Mouse (Mus musculus): ENCODE measurements around the gene Tbc1d25. TPM values are rescaled to one million over a fixed set of nuclear protein-coding genes. Genes with fewer than 3 reads are reported as not detected.

Tbc1d25 gene
- polyA plus RNA-seq, 1 experiment from 2014 or later: 2.2 TPM

DNA sequence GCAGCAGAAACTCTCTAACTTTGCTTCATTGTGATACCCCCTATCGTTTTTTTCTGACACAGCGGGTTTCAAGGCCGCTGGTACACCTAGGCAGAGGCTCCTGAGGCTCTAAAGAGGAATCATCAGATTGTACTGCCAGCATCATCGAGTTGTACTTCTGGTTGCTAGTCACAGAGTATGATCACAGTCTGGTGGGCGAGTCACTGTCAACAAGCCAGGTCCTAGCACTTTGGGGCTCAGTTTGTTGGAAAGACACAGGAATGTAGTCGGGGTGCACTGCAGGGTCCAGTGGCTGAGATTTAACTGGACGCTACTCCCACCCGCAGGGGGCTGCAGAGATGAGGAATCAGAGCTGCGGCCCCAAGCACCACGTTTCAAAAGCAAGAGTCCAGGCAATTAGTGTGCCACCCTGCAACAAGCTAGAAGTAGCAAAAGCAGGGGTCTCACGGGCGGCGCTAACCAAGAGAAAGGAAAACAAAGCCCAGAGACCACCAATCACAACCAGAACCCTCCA, 16.2 kb upstream of the Tbc1d25 start:
- WGBS (ENCODE audit: insufficient replicate concordance): 10% methylated on average over 13 of the region's 13 CpGs
- H3K9me3 ChIP-seq (ENCODE audit: low read length): no peaks in the 10 kb centered on the region
- peak overlapping the region; percentile 76 for H3K4me3 ChIP-seq (ENCODE audit: low read depth, low read length)
- peak overlapping the region; percentile 90 for H3K27ac ChIP-seq (ENCODE audit: low read depth)
- H3K36me3 ChIP-seq (replicated peaks; ENCODE audit: insufficient read depth, low read length): no peaks in the 10 kb centered on the region
- H3K4me2 ChIP-seq (ENCODE audit: low read depth, low read length): peak overlapping the region; percentile 80
- ATAC-seq (no peak), DNase-seq (no peak)
- TF ChIP-seq EP300 (IDR thresholded peaks at IDR 0.05; ENCODE audit: low read depth) (no peak), CTCF (IDR thresholded peaks at IDR 0.05; ENCODE audit: low read depth) (0 out of 2 replicates have a peak, but pooled peaks have one; percentile 9)
- no peaks in the 10 kb centered on the region for H3K4me1 ChIP-seq (ENCODE audit: insufficient read depth)
- peak overlapping the region; percentile 79 for H3K9ac ChIP-seq (replicated peaks)
- no peaks in the 10 kb centered on the region for H3K27me3 ChIP-seq (ENCODE audit: insufficient read depth, low read length)

DNA sequence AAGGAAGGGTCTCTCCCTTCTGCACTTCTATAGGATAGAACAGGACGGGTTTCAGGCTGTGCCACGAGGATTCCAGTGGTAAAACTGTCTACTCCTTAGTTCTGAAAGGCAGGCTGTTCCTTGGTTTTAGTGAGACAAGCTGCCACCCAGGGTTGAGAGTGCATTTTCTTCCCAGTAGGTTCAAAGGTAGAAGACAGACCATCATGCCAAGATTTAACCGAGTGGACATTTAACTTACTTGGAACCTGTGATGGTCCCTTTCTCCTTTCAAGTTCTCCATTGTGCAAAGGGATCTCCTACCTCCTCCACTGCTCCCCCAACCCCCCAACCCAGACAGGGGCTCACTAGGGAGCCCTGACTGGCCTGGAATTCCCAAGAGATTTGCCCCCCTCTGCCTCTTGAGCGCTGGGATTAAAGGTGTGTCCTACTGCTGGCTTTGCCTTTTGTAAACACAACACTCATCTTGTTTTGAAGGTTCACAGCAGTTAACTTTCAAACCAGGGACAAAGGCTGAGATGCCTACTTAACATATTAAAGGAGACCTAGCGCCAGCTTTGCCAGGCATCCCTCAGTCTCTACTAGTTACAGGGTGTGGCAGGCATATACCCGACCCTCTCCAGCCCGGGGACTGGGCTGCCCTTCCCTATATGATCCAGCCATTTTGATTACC, 7.0 kb upstream of the Tbc1d25 start:
- no peaks in the 10 kb centered on the region for H3K9me3 ChIP-seq (ENCODE audit: low read length)
- no peak for TF ChIP-seq CTCF (IDR thresholded peaks at IDR 0.05; ENCODE audit: low read depth)
- TF ChIP-seq EP300 (IDR thresholded peaks at IDR 0.05; ENCODE audit: low read depth): no peak
- 19% methylated on average over 7 of the region's 7 CpGs for WGBS (ENCODE audit: insufficient replicate concordance)
- DNase-seq (no peak), ATAC-seq (no peak)
- H3K27ac ChIP-seq (ENCODE audit: low read depth): no peak overlapping the region
- no peaks in the 10 kb centered on the region for H3K4me1 ChIP-seq (ENCODE audit: insufficient read depth)
- 0 out of 2 replicates have a peak, but pooled peaks cover 3% of the 10 kb centered on the region for H3K36me3 ChIP-seq (replicated peaks; ENCODE audit: insufficient read depth, low read length)
- no peak overlapping the region for H3K9ac ChIP-seq (replicated peaks)
- H3K4me3 ChIP-seq (ENCODE audit: low read depth, low read length): no peak overlapping the region
- no peak overlapping the region for H3K4me2 ChIP-seq (ENCODE audit: low read depth, low read length)
- no peaks in the 10 kb centered on the region for H3K27me3 ChIP-seq (ENCODE audit: insufficient read depth, low read length)

DNA sequence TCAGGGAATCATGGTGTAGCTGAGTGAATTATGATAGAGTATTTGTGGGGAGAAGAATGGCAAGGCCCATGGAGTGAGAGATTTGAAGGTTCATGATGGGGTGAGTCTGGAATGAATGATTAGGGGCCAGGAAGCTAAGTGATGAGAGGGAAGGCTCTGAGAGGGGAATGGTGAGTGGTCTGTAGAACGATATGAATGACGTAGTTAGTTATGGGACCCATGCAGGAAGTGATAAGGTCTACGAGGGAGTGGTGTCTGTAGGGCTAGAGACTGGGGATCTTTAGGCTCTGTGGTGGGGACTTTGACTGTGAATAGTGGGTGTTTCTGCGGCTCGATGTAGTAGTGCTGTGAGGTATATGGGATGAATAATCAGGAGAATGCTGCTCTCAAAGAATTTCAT, 3.7 kb upstream of the Tbc1d25 start:
- H3K27ac ChIP-seq (ENCODE audit: low read depth): no peak overlapping the region
- no peak for TF ChIP-seq EP300 (IDR thresholded peaks at IDR 0.05; ENCODE audit: low read depth)
- TF ChIP-seq CTCF (IDR thresholded peaks at IDR 0.05; ENCODE audit: low read depth): no peak
- no peaks in the 10 kb centered on the region for H3K36me3 ChIP-seq (replicated peaks; ENCODE audit: insufficient read depth, low read length)
- WGBS (ENCODE audit: insufficient replicate concordance): 50% methylated on average over 5 of the region's 5 CpGs
- DNase-seq (no peak), ATAC-seq (no peak)
- H3K9ac ChIP-seq (replicated peaks): no peak overlapping the region
- H3K4me1 ChIP-seq (ENCODE audit: insufficient read depth): peaks cover 4% of the 10 kb centered on the region; the same call in 1 of the 2 replicates
- no peaks in the 10 kb centered on the region for H3K9me3 ChIP-seq (ENCODE audit: low read length)
- no peak overlapping the region for H3K4me2 ChIP-seq (ENCODE audit: low read depth, low read length)
- H3K27me3 ChIP-seq (ENCODE audit: insufficient read depth, low read length): no peaks in the 10 kb centered on the region
- no peak overlapping the region for H3K4me3 ChIP-seq (ENCODE audit: low read depth, low read length)

DNA sequence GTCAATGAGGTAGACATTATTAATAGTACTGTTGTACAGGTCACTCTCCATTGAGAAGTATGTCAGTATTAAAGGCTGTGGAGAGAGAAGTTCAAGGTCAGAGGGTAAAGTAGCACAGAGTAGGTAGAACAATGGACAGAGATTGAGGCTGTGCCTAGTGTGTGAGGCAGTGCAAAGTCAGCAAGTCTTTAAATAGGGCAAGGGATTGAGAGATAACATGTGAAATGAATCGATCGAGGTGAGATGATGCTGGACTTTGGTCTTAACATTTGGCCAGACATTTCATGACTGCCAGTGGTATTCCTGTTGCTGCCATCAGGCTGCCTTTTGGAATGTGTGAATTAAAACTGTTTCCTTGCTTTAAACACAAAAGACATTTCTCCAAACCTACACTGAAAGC, 2.9 kb upstream of the Tbc1d25 start:
- Histone ChIP-seq H3K9ac (replicated peaks) (no peak overlapping the region), H3K36me3 (replicated peaks; ENCODE audit: insufficient read depth, low read length) (no peaks in the 10 kb centered on the region), H3K27me3 (ENCODE audit: insufficient read depth, low read length) (no peaks in the 10 kb centered on the region), H3K9me3 (ENCODE audit: low read length) (no peaks in the 10 kb centered on the region), H3K4me3 (ENCODE audit: low read depth, low read length) (no peak overlapping the region), H3K4me2 (ENCODE audit: low read depth, low read length) (no peak overlapping the region), H3K4me1 (ENCODE audit: insufficient read depth) (peaks cover 4% of the 10 kb centered on the region; the same call in 1 of the 2 replicates), H3K27ac (ENCODE audit: low read depth) (no peak overlapping the region)
- no peak for TF ChIP-seq EP300 (IDR thresholded peaks at IDR 0.05; ENCODE audit: low read depth)
- TF ChIP-seq CTCF (IDR thresholded peaks at IDR 0.05; ENCODE audit: low read depth): no peak
- DNase-seq (no peak), ATAC-seq (no peak)
- WGBS (ENCODE audit: insufficient replicate concordance): 69% methylated on average over 2 of the region's 2 CpGs

DNA sequence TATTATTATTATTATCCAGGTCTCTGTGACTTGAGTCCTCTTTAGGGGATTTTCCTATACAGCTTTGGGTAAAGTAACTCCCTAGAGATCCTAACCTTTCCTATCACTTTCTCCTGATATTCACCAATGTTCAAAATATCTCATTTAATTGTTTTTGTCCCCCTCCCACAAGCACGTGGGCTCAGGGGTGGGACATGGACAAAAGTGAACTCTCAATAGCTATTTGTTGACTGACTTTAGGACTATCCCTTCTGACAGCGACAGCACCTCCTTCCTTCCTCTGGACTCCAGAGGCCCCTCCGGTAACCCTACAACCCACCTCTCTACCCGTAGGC, 845 bp downstream of the Tbc1d25 start:
- H3K9ac ChIP-seq (replicated peaks): peak overlapping the region; percentile 68

DNA sequence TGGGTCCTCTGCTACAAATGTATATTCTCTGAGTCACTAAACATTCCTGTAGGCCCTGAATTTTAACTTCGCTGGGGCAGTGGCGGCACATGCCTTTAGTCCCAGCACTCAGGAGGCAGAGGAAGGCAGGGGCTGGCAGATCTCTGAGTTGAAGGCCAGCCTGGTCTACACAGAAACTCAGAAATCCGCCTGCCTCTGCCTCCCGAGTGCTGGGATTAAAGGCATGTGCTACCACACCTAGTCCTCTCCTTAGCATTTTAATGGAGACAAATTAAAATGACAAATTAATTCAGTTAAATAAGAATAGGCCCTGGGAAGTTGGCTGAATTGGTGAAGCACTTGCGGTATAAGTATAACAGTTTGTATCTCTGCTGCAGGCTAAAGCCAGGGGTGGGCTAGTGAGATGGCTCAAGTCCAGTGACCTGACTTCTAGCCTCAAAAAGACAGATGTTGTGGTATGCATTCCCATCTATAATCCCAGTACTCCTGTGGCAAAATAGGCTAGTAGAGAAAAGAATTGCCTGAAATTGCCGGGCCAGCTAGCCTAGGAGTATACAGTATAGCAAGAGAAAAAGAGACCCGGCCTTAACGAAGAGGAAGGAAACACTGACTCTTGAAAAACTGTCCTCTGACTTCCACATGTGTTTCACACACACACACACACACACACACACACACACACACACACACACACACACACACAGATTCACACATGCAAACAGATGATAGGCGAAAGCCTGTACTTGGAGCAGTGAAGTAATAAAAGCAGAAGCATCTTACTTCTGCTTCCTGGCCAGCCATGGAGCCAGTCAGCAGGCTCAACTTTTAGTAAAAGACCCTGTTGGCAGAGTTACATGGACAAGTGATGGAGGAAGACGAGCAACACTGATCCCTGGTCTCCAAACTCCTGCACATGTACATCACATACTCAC, 8.0 kb downstream of the Tbc1d25 start:
- peak; percentile 18 for DNase-seq
- Histone ChIP-seq H3K4me1 (ENCODE audit: insufficient read depth) (no peaks in the 10 kb centered on the region), H3K27me3 (ENCODE audit: insufficient read depth, low read length) (no peaks in the 10 kb centered on the region), H3K4me2 (ENCODE audit: low read depth, low read length) (no peak overlapping the region), H3K4me3 (ENCODE audit: low read depth, low read length) (no peak overlapping the region), H3K36me3 (replicated peaks; ENCODE audit: insufficient read depth, low read length) (no peaks in the 10 kb centered on the region; the same call in 1 of the 2 replicates), H3K27ac (ENCODE audit: low read depth) (peak overlapping the region; percentile 16; the same call in 1 of the 2 replicates), H3K9ac (replicated peaks) (no peak overlapping the region), H3K9me3 (ENCODE audit: low read length) (no peaks in the 10 kb centered on the region)
- WGBS (ENCODE audit: insufficient replicate concordance): 78% methylated on average over 10 of the region's 10 CpGs
- peak; percentile 38; the same call in 1 of the 2 replicates for ATAC-seq
- TF ChIP-seq CTCF (IDR thresholded peaks at IDR 0.05; ENCODE audit: low read depth): no peak

More for the DNA sequence above, 845 bp downstream of the Tbc1d25 start:
- peaks cover 4% of the 10 kb centered on the region; the same call in 1 of the 2 replicates for H3K4me1 ChIP-seq (ENCODE audit: insufficient read depth)
- 18% methylated on average over 4 of the region's 4 CpGs for WGBS (ENCODE audit: insufficient replicate concordance)
- DNase-seq (no peak), ATAC-seq (no peak)
- no peaks in the 10 kb centered on the region for H3K27me3 ChIP-seq (ENCODE audit: insufficient read depth, low read length)
- H3K4me2 ChIP-seq (ENCODE audit: low read depth, low read length): peak overlapping the region; percentile 73
- peak overlapping the region; percentile 70 for H3K4me3 ChIP-seq (ENCODE audit: low read depth, low read length)
- H3K36me3 ChIP-seq (replicated peaks; ENCODE audit: insufficient read depth, low read length): no peaks in the 10 kb centered on the region
- no peak for TF ChIP-seq CTCF (IDR thresholded peaks at IDR 0.05; ENCODE audit: low read depth)
- no peak for TF ChIP-seq EP300 (IDR thresholded peaks at IDR 0.05; ENCODE audit: low read depth)
- H3K9me3 ChIP-seq (ENCODE audit: low read length): no peaks in the 10 kb centered on the region
- H3K27ac ChIP-seq (ENCODE audit: low read depth): peak overlapping the region; percentile 58; the same call in 1 of the 2 replicates

Data from liver, postnatal 0 days (tissue).